Mouse (Mus musculus) megakaryocyte, embryonic 14.5 days (primary cell): ENCODE data around the gene Ctns.

Source experiments
- FLI1 ChIP-seq: IDR thresholded peaks from 2 replicates; pipeline ENCODE4 v1.6.1; 2012; ENCODE audit warnings: low read length, inconsistent platforms, mixed read lengths
- GATA1 ChIP-seq: IDR thresholded peaks from 3 replicates; pipeline ENCODE4 v1.6.1; 2012; ENCODE audit warnings: mixed read lengths, low read length, inconsistent platforms, borderline replicate concordance

DNA sequence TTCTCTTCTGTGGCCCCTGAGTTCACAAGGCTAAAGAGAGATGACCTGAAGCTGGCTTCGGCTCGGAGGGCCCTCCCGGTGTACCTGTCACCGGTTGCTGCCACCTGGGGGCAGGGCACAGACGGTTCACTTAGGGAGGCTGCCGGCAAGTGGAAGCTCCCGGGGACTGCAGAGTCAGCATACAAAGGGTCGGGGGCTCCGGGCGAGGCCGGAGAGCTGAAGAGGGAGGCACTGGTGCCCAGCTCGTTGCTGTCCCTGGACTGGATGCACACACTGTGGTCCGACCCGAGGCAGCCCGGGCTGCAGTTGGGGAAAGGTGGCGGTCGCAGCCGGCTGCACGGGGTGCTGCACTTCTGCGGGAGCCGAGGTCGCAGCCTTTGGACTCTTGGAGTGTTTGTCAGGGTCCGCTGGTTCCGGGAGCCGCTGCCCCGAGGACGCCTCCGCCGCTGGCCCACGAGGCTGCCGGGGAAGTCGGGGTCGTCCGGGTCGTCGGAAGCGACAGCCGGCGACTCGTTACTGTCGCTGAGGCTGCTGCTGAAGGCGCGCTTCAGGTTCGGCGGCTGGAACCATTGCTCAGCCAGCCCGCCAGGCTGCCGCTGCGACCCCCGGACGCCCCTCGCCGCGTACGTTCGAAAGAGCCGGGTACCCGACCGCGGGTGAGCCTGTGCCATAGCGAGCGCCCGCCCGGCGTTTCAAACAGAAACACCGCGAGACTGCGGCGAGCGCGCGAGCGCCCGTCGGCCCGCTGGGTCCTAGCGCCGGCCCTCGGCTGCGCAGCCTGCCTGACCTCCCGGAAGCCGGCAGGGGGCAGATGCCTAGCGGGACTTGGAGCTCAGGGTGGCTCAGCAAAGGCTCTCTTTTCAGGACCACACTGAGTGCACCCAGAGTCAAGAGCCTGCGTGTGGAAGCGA is 61.0 kb downstream of the Ctns start, which contains the start of gene Haspin:
- TF ChIP-seq GATA1 (no peak), FLI1 (peak; percentile 39; the same call in 1 of the 2 replicates)
